Mouse (Mus musculus) E14TG2a.4 (cell line): ENCODE data around the gene Smg1.

Experiments
- H3K27me3 ChIP-seq: 2 replicates; pipeline ENCODE4 v1.6.1; 2014; ENCODE audit warnings: low read length, control low read depth; ENCODE audit not compliant: insufficient read depth
- H3K36me3 ChIP-seq: 2 replicates; pipeline ENCODE4 v1.6.1; 2014; ENCODE audit warnings: low read length, control low read depth; ENCODE audit not compliant: insufficient read depth
- H3K4me1 ChIP-seq: replicated peaks from 2 replicates; pipeline ENCODE4 v1.6.1; 2014; ENCODE audit warnings: low read depth, low read length, control low read depth
- H3K4me3 ChIP-seq: replicated peaks from 2 replicates; pipeline ENCODE4 v1.5.1; 2014; ENCODE audit warnings: mild to moderate bottlenecking, low read length
- H3K9me3 ChIP-seq: 2 replicates; pipeline ENCODE4 v1.6.1; 2014; ENCODE audit warnings: low read length, control low read depth
- CTCF ChIP-seq: conservative IDR thresholded peaks from 2 replicates; pipeline ENCODE4 v1.5.1; 2014; ENCODE audit warnings: low read length
- NANOG ChIP-seq: IDR thresholded peaks from 2 replicates; pipeline ENCODE4 v1.6.1; 2014; ENCODE audit warnings: borderline replicate concordance, low read length, mixed read lengths
- POU5F1 ChIP-seq: IDR thresholded peaks from 2 replicates; pipeline ENCODE4 v1.6.1; 2014; ENCODE audit warnings: low read length, borderline replicate concordance

Gene Smg1

GRCm38 (mm10) chr7:118115877-118116568, 127.4 kb downstream of the Smg1 start, which contains the start of gene Rps15a:
Gene Rps15a (minus strand): TSS chr7:118116188.
- TF ChIP-seq NANOG (no peak), POU5F1 (no peak), CTCF (no peak)
- Histone ChIP-seq H3K27me3 (no peaks in the 10 kb centered on the region), H3K4me1 (peaks cover 75% of the 10 kb centered on the region), H3K9me3 (peaks cover 29% of the 10 kb centered on the region; the same call in 1 of the 2 replicates), H3K4me3 (peak within 1 kb of the TSS; percentile 99), H3K36me3 (peaks cover 78% of the 10 kb centered on the region)

- peaks cover 78% of the 10 kb centered on the region for H3K36me3 ChIP-seq
- peak overlapping the region; percentile 99 for H3K4me3 ChIP-seq
- no peaks in the 10 kb centered on the region for H3K27me3 ChIP-seq
- peaks cover 29% of the 10 kb centered on the region; the same call in 1 of the 2 replicates for H3K9me3 ChIP-seq
- TF ChIP-seq POU5F1 (no peak), CTCF (no peak), NANOG (no peak)
- H3K4me1 ChIP-seq, result peaks cover 74% of the 10 kb centered on the region
Observed at GRCm38 (mm10) chr7:118115533-118115876, 128.0 kb downstream of the Smg1 start.

GRCm38 (mm10) chr7:118113541-118114297, 129.8 kb downstream of the Smg1 start:
- Histone ChIP-seq H3K4me1 (peaks cover 73% of the 10 kb centered on the region), H3K4me3 (peak overlapping the region; percentile 99)

GRCm38 (mm10) chr7:118111128-118111527, 132.3 kb downstream of the Smg1 start:
- H3K36me3 ChIP-seq, result peaks cover 93% of the 10 kb centered on the region
- TF ChIP-seq POU5F1 (no peak), NANOG (no peak), CTCF (no peak)
- H3K9me3 ChIP-seq, result peaks cover 36% of the 10 kb centered on the region; the same call in 1 of the 2 replicates
- H3K27me3 ChIP-seq, result no peaks in the 10 kb centered on the region
- peaks cover 80% of the 10 kb centered on the region for H3K4me1 ChIP-seq
- H3K4me3 ChIP-seq, result peak overlapping the region; percentile 99

More at GRCm38 (mm10) chr7:118113541-118114297, 129.8 kb downstream of the Smg1 start:
- peaks cover 34% of the 10 kb centered on the region; the same call in 1 of the 2 replicates for H3K9me3 ChIP-seq
- no peaks in the 10 kb centered on the region for H3K27me3 ChIP-seq
- no peak for TF ChIP-seq CTCF
- no peak for TF ChIP-seq NANOG
- TF ChIP-seq POU5F1, result no peak
- H3K36me3 ChIP-seq, result peaks cover 77% of the 10 kb centered on the region

GRCm38 (mm10) chr7:118107671-118108070, 135.8 kb downstream of the Smg1 start:
- Histone ChIP-seq H3K36me3 (peaks cover 93% of the 10 kb centered on the region), H3K9me3 (peaks cover 23% of the 10 kb centered on the region; the same call in 1 of the 2 replicates), H3K27me3 (no peaks in the 10 kb centered on the region), H3K4me3 (no peak overlapping the region), H3K4me1 (peaks cover 98% of the 10 kb centered on the region)
- TF ChIP-seq CTCF (no peak), NANOG (no peak), POU5F1 (no peak)

- Histone ChIP-seq H3K9me3 (peaks cover 8% of the 10 kb centered on the region; the same call in 1 of the 2 replicates), H3K4me1 (peaks cover 72% of the 10 kb centered on the region), H3K27me3 (no peaks in the 10 kb centered on the region), H3K4me3 (0 out of 2 replicates have a peak overlapping the region, but pooled peaks have one; percentile 5), H3K36me3 (peaks cover 63% of the 10 kb centered on the region)
- TF ChIP-seq NANOG, result no peak
Observed at GRCm38 (mm10) chr7:118104458-118105052, 138.9 kb downstream of the Smg1 start.

GRCm38 (mm10) chr7:118103462-118104379, 139.7 kb downstream of the Smg1 start:
- no peak for TF ChIP-seq NANOG
- TF ChIP-seq CTCF, result no peak
- TF ChIP-seq POU5F1, result no peak
- Histone ChIP-seq H3K4me1 (peaks cover 63% of the 10 kb centered on the region), H3K27me3 (no peaks in the 10 kb centered on the region), H3K4me3 (no peak overlapping the region), H3K9me3 (peaks cover 2% of the 10 kb centered on the region; the same call in 1 of the 2 replicates), H3K36me3 (peaks cover 55% of the 10 kb centered on the region)
